Mouse (Mus musculus) spleen, adult 2 months (tissue): ENCODE measurements around the gene Fam110c. TPM values are rescaled to one million over a fixed set of nuclear protein-coding genes. Genes with fewer than 3 reads are reported as not detected.
A peak's percentile ranks its signal among the peaks of the same experiment; 100 is the strongest.
"Not testable (repeated sequence)": the region's sequence is repeated elsewhere in the genome, so short reads cannot be mapped to it uniquely, and the experiment has no call there.

Source experiments
- DNase-seq, 2 experiments: peaks; one replicate each; pipeline versions ENCODE4 v3.0.0 to v3.0.0-alpha.2; 2012 to 2021; ENCODE audit warnings: low spot score in 2 of 2, low read depth in 1 of 2
- H3K27ac ChIP-seq: fragments of 200-500 bp; 2 replicates; pipeline ENCODE4 v1.5.1; 2012; ENCODE audit warnings: low read length, inconsistent platforms; ENCODE audit not compliant: insufficient read depth
- H3K27me3 ChIP-seq: fragments of 200-500 bp; 2 replicates; pipeline ENCODE4 v1.6.1; 2012; ENCODE audit warnings: mild to moderate bottlenecking, moderate library complexity, low read length, inconsistent platforms; ENCODE audit not compliant: control insufficient read depth, insufficient read depth
- H3K36me3 ChIP-seq: fragments of 200-500 bp; 2 replicates; pipeline ENCODE4 v1.6.1; 2012; ENCODE audit warnings: mild to moderate bottlenecking, low read length, inconsistent platforms; ENCODE audit not compliant: control insufficient read depth, insufficient read depth
- H3K4me1 ChIP-seq: fragments of 200-500 bp; 2 replicates; pipeline ENCODE4 v1.6.1; 2011; ENCODE audit warnings: inconsistent platforms; ENCODE audit not compliant: control insufficient read depth, insufficient read depth, insufficient read length
- H3K4me3 ChIP-seq: fragments of 200-500 bp; 2 replicates; pipeline ENCODE4 v1.5.1; 2011; ENCODE audit warnings: mild to moderate bottlenecking, inconsistent platforms; ENCODE audit not compliant: insufficient read depth, insufficient read length; ENCODE audit errors: extremely low read depth
- CTCF ChIP-seq: fragments of 200-500 bp; IDR thresholded peaks from 2 replicates; pipeline ENCODE4 v1.5.1; 2011; ENCODE audit warnings: mild to moderate bottlenecking, inconsistent platforms; ENCODE audit not compliant: insufficient read depth, insufficient read length, insufficient replicate concordance; ENCODE audit errors: extremely low read depth
- POLR2A ChIP-seq: fragments of 200-500 bp; IDR thresholded peaks from 2 replicates; pipeline ENCODE4 v1.6.1; 2011; ENCODE audit warnings: low read depth, low read length, inconsistent platforms
- WGBS: fragments of 180-500 bp; shearing (Covaris S2); methylation state at CpG from one replicate; pipeline ENCODE4 v1.1.7; 2018; 5-methylcytosine and 5-hydroxymethylcytosine counted together
- polyA plus RNA-seq: library from polyadenylated mRNA; depleted of rRNA; stranded (reverse); fragments of >200 nt; gene quantifications from 2 replicates; pipeline ENCODE4 v1.2.3, GENCODE M21; 2012

Fam110c gene
- polyA plus RNA-seq, 1 experiment = 0.18 TPM

DNA sequence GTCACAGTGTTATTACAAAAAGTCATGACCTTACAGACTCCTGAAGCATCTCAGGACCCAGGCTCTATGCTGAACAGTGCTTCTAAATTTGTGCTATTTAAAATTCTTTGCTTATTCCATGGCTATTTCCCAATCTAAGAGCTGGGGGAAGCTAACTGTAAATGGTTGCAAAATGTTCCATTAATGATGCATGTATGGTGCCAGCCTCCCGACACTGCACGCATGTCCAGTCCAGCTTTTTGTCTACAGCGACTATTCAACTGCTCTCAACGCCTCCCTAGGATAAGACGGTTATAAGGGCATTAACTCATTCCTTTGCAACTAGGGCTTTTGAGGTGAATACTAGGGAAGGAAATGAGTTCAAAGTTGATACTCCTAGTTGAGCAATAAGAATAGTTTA is 2.4 kb upstream of the Fam110c start:
- TF ChIP-seq CTCF = no peak
- no peak for TF ChIP-seq POLR2A
- Histone ChIP-seq H3K36me3 (no peaks in the 10 kb centered on the region), H3K4me1 (no peaks in the 10 kb centered on the region), H3K27me3 (peaks cover 5% of the 10 kb centered on the region), H3K27ac (no peak overlapping the region), H3K4me3 (no peak overlapping the region)
- DNase-seq = no peak
- 94% methylated on average over 5 of the region's 5 CpGs for WGBS

DNA sequence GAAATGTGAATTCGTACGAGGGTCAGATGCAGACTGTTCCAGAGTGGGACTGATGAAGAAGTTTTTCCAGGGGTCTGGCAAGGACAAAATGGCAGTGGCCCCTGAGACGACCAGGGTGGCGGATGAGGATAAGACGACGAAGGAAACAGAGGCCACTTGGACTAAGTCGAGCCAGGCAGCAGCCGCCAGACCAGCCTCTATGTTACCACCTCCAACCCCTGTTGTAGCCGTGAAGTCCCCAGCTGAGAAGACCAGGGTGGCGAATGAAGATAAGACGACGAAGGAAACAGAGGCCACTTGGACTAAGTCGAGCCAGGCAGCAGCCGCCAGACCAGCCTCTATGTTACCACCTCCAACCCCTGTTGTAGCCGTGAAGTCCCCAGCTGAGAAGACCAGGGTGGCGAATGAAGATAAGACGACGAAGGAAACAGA is 710 bp downstream of the Fam110c start:
- not testable (repeated sequence) for H3K36me3 ChIP-seq, H3K4me1 ChIP-seq, DNase-seq, H3K27me3 ChIP-seq, H3K27ac ChIP-seq
- 3% methylated on average over 17 of the region's 18 CpGs for WGBS
- H3K4me3 ChIP-seq = peak overlapping the region; percentile 27; the same call in 1 of the 2 replicates

DNA sequence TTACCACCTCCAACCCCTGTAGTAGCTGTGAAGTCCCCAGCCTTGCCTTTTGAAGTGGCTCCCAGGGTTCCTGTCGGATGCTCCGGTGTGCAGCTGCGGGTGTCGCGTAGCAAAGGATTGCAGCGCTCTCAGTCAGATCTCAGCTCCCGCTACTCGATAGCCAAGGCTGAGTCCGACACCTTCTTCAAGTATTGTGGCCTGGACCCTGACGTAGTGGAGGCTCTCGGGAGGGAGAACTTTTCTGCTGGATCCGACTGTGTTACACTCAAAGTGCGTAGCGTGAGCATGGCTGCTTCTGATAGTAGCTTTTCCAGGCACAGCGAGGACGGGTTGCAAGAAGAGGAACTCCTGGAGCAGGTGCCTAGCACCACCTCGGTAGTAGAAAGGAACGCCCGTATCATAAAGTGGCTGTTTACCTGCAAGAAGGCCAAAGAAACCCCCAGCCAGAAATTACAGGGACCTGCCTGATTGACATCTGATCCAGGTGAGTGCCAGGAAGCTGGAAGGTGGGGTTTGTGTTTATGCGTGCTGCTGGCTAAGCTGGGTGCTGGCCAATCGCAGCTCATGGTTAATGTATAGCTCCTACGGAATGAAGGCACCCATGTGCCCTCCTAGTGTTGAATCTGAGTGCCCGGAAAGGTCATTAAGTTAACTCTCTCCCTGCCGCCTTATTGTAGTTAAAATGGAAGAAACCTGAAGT is 1.3 kb downstream of the Fam110c start:
- Histone ChIP-seq H3K36me3 (no peaks in the 10 kb centered on the region), H3K4me3 (peak overlapping the region; percentile 30), H3K27ac (no peak overlapping the region), H3K27me3 (peaks cover 5% of the 10 kb centered on the region), H3K4me1 (no peaks in the 10 kb centered on the region)
- DNase-seq = no peak
- TF ChIP-seq CTCF (no peak), POLR2A (no peak)
- 5% methylated on average over 24 of the region's 24 CpGs for WGBS

DNA sequence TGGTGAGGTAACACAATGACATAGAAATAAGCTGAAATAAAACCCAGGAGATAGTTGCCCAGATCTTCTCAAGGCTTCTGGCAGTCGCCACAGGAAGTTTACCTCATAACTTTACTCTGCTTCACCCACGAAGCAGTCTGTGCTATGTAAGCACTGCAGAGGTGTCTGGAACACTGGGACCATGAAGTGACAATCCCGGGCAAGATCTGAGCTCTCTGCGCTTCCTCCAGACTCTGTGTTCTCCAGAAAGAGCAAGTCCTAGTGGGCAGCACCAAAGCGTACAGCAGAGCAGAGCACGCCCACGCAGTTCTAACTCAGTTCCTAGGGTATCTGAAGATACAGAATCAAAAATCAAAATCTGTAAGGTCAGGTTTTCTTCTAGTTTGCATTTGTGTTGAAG is 3.4 kb downstream of the Fam110c start:
- TF ChIP-seq CTCF (no peak), POLR2A (no peak)
- DNase-seq = no peak
- Histone ChIP-seq H3K4me3 (no peak overlapping the region), H3K27me3 (peaks cover 5% of the 10 kb centered on the region), H3K27ac (no peak overlapping the region), H3K36me3 (no peaks in the 10 kb centered on the region), H3K4me1 (no peaks in the 10 kb centered on the region)
- WGBS = 73% methylated on average over 7 of the region's 7 CpGs

DNA sequence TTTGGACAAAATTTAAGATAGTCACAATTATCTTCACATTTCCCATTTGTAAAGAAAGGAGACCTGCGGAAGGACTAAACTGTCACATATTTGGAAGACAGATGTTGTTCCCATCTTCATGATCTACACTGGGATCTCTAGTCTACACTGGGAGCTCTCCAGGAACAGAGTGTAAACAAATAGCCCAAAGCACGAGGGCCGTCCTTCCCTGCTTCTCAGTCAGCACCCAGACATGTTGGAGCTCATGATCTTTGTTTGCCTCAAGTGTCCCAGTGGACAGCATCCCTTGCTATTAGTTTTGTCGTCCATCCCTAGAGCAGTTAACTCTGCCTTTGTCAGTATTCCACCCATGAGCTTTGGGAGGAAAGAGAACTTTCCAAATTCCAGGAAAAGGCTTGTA is 4.4 kb downstream of the Fam110c start:
- TF ChIP-seq CTCF = no peak
- no peak for TF ChIP-seq POLR2A
- H3K27ac ChIP-seq = no peak overlapping the region
- no peaks in the 10 kb centered on the region for H3K4me1 ChIP-seq
- no peak for DNase-seq
- 79% methylated on average over 4 of the region's 4 CpGs for WGBS
- no peaks in the 10 kb centered on the region for H3K36me3 ChIP-seq
- H3K27me3 ChIP-seq = peaks cover 5% of the 10 kb centered on the region
- no peak overlapping the region for H3K4me3 ChIP-seq

DNA sequence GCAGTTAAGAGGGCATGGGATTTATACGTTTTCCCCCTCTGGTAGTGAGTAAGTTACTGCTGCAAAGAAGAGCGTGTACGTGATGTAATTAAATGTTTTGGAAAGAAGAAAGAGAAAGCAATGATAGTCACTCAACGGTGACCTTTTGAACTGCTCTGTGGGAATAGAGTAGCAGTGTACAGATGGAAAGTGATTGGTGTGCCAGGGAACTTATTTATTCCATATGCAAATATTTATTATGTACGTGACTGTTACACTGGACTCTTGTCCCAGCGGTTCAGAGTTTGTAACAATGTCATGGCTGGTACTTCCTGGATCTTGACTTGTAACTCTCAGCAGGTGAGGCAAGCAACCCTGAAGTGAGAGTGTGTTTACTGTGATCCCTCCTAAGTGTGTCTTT is 6.7 kb downstream of the Fam110c start:
- TF ChIP-seq POLR2A (no peak), CTCF (no peak)
- WGBS = 88% methylated on average over 6 of the region's 6 CpGs
- no peak for DNase-seq
- Histone ChIP-seq H3K27me3 (no peaks in the 10 kb centered on the region), H3K36me3 (no peaks in the 10 kb centered on the region), H3K4me3 (no peak overlapping the region), H3K27ac (no peak overlapping the region), H3K4me1 (no peaks in the 10 kb centered on the region)

DNA sequence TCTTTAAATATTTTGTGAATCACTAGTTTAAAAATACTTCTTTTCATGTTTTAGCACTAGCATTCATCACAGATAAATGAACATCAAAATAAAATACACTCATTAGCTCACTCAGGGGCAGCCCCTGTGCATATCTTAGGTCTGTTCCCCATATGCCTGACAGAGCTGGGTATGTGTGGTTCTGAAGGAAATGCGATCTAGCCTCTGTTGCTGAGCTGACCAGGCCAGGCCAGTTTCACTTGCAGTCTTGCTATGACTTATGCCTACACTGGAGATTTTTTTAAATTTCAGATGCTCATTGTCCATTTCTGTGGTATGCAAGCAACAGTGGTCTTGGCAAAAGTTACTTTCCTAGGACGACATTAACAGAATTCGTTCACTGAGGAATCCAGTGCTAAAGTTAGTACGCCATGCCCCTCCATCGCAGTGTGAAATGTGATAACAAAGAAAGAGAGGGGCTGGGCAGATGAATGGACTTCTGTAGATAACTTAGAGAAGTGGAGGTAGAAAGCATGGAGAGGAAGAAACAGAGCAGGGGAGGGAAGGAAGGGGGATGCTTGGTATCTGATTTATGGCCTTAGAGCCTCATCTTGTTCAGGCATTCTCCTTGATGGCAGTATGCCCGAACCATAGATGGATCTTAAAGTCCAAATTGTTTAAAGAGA is 7.4 kb downstream of the Fam110c start:
- DNase-seq = no peak
- no peak overlapping the region for H3K4me3 ChIP-seq
- 82% methylated on average over 6 of the region's 6 CpGs for WGBS
- H3K27me3 ChIP-seq = no peaks in the 10 kb centered on the region
- TF ChIP-seq POLR2A (no peak), CTCF (no peak)
- H3K36me3 ChIP-seq = no peaks in the 10 kb centered on the region
- H3K4me1 ChIP-seq = no peaks in the 10 kb centered on the region
- no peak overlapping the region for H3K27ac ChIP-seq
